Mouse (Mus musculus): ENCODE measurements around the gene Gzmc. TPM values are rescaled to one million over a fixed set of nuclear protein-coding genes. Genes with fewer than 3 reads are reported as not detected.
"Not testable (repeated sequence)": the region's sequence is repeated elsewhere in the genome, so short reads cannot be mapped to it uniquely, and the experiment has no call there.

The Gzmc gene
- polyA plus RNA-seq (2016; fragmentation: Nextera tagmentation; extraction: Ambion mirVana), result not detected in 2 replicates

DNA sequence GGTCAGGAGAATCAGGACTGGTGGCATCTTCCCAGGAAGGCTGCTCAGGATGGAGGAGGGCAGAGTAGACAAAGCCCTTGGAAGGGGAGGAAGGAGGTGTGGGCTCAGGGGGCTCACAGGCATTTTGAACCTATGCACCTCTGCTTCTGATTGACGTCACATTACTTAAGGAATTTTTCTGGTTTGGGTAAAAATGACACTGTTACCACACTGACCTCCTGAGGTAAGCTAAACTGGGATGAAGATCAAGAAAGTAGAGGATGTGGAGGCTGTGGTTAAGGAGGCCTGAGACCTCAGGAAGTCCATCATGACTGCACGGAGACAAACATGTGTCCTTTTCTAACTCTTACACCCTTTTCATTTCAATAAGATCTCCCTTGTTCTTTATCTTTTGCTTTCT lies at the start of gene Gzmc:
Gene Gzmc (minus strand): TSS at position 101 of the 400 bp plus-strand sequence.
- Histone ChIP-seq H3K9me3 (replicated peaks) (no peaks in the 10 kb centered on the region), H3K27ac (replicated peaks) (no peak within 1 kb of the TSS), H3K4me3 (no peak within 1 kb of the TSS), H3K4me1 (no peaks in the 10 kb centered on the region), H3K27me3 (ENCODE audit: low read depth, poor library complexity, severe bottlenecking) (no peaks in the 10 kb centered on the region), H3K36me3 (no peaks in the 10 kb centered on the region)
- DNase-seq (ENCODE audit: low spot score), result no peak
- WGBS, result 87% methylated on average over 2 of the region's 2 CpGs

DNA sequence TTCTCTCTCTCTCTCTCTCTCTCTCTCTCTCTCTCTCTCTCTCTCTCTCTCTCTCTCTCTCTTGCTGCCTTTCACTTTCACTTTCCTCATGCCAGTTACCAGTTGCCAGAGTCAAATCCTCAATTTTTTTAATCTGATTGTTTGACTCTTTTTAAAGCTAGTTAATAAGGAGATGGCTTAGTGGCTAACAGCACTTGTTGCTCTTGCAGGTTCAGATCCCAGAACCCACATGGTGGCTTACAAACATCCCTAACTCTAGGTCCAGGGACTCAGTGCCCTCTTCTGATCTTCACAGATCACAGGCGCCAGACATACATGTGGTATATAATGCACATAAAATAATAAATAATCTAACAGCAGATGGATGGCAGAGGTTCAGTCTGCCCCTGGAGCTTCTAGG lies 49.4 kb upstream of the Gzmc start:
- Histone ChIP-seq H3K27ac (replicated peaks) (no peak overlapping the region), H3K36me3 (no peaks in the 10 kb centered on the region), H3K27me3 (ENCODE audit: low read depth, poor library complexity, severe bottlenecking) (no peaks in the 10 kb centered on the region), H3K4me3 (no peak overlapping the region), H3K4me1 (0 out of 2 replicates have a peak, but pooled peaks cover 3% of the 10 kb centered on the region), H3K9me3 (replicated peaks) (no peaks in the 10 kb centered on the region)
- WGBS, result 72% methylated on average over 1 of the region's 1 CpGs
- DNase-seq (ENCODE audit: low spot score), result no peak

DNA sequence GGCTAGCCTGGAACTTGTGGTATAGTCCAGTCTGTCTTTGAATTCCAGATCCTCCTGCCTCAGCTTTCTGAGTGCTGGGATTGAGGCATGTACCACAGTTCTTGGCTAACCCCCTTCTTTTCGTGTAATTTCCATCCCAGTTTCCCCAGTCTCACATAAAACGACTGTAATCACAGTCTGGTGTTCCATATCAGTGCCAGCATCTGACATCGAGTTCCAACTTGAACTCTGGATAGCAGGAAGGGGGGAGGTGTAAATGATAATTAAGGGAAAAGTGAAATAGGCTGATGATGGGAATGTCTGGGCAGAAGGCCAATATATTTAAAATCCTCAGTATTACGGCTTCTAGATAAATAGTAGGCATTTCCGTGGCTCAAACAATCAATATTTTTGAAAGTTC lies 46.6 kb upstream of the Gzmc start:
- Histone ChIP-seq H3K36me3 (no peaks in the 10 kb centered on the region), H3K4me3 (no peak overlapping the region), H3K27me3 (ENCODE audit: low read depth, poor library complexity, severe bottlenecking) (no peaks in the 10 kb centered on the region), H3K4me1 (no peaks in the 10 kb centered on the region), H3K27ac (replicated peaks) (no peak overlapping the region), H3K9me3 (replicated peaks) (no peaks in the 10 kb centered on the region)
- no peak for DNase-seq (ENCODE audit: low spot score)
- WGBS, result 86% methylated on average over 5 of the region's 5 CpGs

DNA sequence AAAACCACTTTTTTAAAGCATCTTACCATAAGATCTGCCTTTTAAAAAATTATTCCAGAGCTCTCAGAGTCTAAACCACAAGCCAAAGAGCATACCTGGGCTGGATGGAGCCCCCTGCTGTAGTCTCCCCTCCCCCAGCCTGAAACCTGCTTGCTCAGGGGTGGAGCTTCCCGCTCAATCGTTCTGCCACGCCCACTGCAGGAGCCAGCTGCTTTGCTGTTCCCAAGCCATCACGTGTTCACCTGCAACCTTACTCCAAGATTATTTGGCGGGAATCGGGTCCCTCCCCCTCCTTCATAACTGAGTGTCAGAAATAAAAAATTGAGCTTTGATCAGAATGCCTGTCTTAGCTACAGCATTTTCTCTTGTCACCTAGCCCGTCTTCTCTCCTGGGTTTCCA lies 44.2 kb upstream of the Gzmc start:
- H3K27ac ChIP-seq (replicated peaks); H3K36me3 ChIP-seq; H3K4me1 ChIP-seq; H3K9me3 ChIP-seq (replicated peaks); H3K27me3 ChIP-seq (ENCODE audit: low read depth, poor library complexity, severe bottlenecking); H3K4me3 ChIP-seq; DNase-seq (ENCODE audit: low spot score): not testable (repeated sequence)
- WGBS, result 52% methylated on average over 7 of the region's 7 CpGs

DNA sequence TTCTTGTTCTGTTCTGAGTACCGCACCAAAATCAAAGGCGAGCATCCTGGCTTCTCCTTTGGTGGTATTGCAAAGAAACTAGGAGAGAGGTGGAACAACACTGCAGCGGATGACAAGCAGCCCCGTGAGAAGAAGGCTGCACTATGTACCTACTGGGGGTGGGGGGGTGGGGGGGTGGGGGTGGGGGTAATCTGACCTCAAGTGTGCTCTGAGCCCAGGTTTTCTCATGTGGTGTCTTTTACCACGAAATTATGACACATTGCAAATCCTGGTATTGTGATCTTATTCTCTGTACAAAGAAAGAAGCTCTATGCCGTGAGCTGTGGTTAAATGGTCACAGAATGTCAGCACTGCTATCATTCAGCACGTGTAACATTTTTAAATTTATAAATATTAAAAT lies 41.6 kb upstream of the Gzmc start:
- H3K4me1 ChIP-seq; DNase-seq (ENCODE audit: low spot score); H3K36me3 ChIP-seq; H3K27me3 ChIP-seq (ENCODE audit: low read depth, poor library complexity, severe bottlenecking); H3K9me3 ChIP-seq (replicated peaks); H3K27ac ChIP-seq (replicated peaks); H3K4me3 ChIP-seq: not testable (repeated sequence)
- WGBS, result 83% methylated on average over 7 of the region's 7 CpGs

- no peaks in the 10 kb centered on the region for H3K9me3 ChIP-seq (replicated peaks)
- no peaks in the 10 kb centered on the region for H3K27me3 ChIP-seq (ENCODE audit: low read depth, poor library complexity, severe bottlenecking)
- H3K4me1 ChIP-seq, result no peaks in the 10 kb centered on the region
- WGBS, result 91% methylated on average over 1 of the region's 1 CpGs
- no peaks in the 10 kb centered on the region for H3K36me3 ChIP-seq
- no peak for DNase-seq (ENCODE audit: low spot score)
- no peak overlapping the region for H3K4me3 ChIP-seq
- no peak overlapping the region for H3K27ac ChIP-seq (replicated peaks)
These were observed 31.7 kb upstream of the Gzmc start for GRCm38 (mm10) chr14:56266109-56266508.

DNA sequence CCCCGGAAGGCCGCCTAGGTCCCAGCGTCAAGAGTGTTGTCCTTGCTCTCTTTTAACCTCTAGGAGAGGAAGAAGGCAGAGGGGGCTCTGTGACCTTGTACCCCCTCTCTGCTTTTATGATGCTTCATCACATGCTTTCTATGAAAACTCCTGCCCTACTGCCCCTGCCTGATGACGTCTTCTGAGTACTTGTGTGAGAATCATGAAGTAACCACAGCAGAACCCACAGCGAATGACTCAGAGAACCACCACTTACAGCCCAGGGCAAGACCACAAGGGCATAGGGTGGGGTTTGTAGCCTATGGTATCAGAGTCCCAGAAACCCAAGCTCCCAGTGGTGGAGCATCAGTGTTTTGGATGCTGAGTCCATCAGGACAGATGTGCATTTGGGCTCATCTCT lies 27.7 kb upstream of the Gzmc start, which contains the start of gene Gzmb:
Gene Gzmb (minus strand): TSS at position 108 of the 400 bp plus-strand sequence.
- 85% methylated on average over 5 of the region's 5 CpGs for WGBS
- H3K9me3 ChIP-seq (replicated peaks), result no peaks in the 10 kb centered on the region
- H3K27ac ChIP-seq (replicated peaks), result no peak within 1 kb of the TSS
- no peak for DNase-seq (ENCODE audit: low spot score)
- H3K36me3 ChIP-seq, result no peaks in the 10 kb centered on the region
- no peaks in the 10 kb centered on the region for H3K27me3 ChIP-seq (ENCODE audit: low read depth, poor library complexity, severe bottlenecking)
- no peak within 1 kb of the TSS for H3K4me3 ChIP-seq
- H3K4me1 ChIP-seq, result no peaks in the 10 kb centered on the region

DNA sequence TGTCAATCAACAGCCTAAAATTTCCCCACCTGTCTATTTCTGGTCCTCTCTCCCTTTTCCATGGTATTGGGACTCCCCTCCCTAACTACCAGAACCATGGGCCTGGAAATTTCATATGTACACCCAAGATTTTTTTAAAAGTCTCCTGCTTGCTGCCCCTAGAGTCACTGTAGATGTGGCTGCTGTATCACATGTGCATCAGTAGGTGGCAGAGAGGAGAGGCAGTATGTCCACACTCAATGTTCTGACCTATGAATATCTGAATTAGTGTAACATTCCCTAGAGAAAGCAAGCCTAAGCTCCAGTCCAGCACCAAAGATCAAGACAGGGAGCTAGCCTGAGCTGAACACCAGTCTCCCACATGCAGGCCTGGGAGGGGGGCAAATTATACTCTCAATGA lies 6.0 kb upstream of the Gzmc start:
- Histone ChIP-seq H3K27ac (replicated peaks) (no peak overlapping the region), H3K4me3 (no peak overlapping the region), H3K36me3 (no peaks in the 10 kb centered on the region), H3K4me1 (no peaks in the 10 kb centered on the region), H3K27me3 (ENCODE audit: low read depth, poor library complexity, severe bottlenecking) (no peaks in the 10 kb centered on the region), H3K9me3 (replicated peaks) (no peaks in the 10 kb centered on the region)
- DNase-seq (ENCODE audit: low spot score), result no peak

- no peak for DNase-seq (ENCODE audit: low spot score)
- Histone ChIP-seq H3K4me3 (no peak within 1 kb of the TSS), H3K9me3 (replicated peaks) (no peaks in the 10 kb centered on the region), H3K27me3 (ENCODE audit: low read depth, poor library complexity, severe bottlenecking) (no peaks in the 10 kb centered on the region), H3K4me1 (no peaks in the 10 kb centered on the region), H3K36me3 (no peaks in the 10 kb centered on the region), H3K27ac (replicated peaks) (no peak within 1 kb of the TSS)
- 92% methylated on average over 4 of the region's 4 CpGs for WGBS
These were observed 23.1 kb downstream of the Gzmc start, which contains the start of gene Gzmf for GRCm38 (mm10) chr14:56211317-56211716. TSS of gene Gzmf (minus strand) at chr14:56211417.

- Histone ChIP-seq H3K4me1 (no peaks in the 10 kb centered on the region), H3K4me3 (no peak overlapping the region), H3K36me3 (no peaks in the 10 kb centered on the region), H3K9me3 (replicated peaks) (no peaks in the 10 kb centered on the region), H3K27ac (replicated peaks) (no peak overlapping the region), H3K27me3 (ENCODE audit: low read depth, poor library complexity, severe bottlenecking) (no peaks in the 10 kb centered on the region)
- WGBS, result 91% methylated on average over 1 of the region's 1 CpGs
- DNase-seq (ENCODE audit: low spot score), result no peak
These were observed 28.8 kb downstream of the Gzmc start for GRCm38 (mm10) chr14:56205613-56206012.

GRCm38 (mm10) chr14:56205021-56205420 lies 29.4 kb downstream of the Gzmc start:
- not testable (repeated sequence) for H3K27ac ChIP-seq (replicated peaks); H3K4me3 ChIP-seq; H3K4me1 ChIP-seq; H3K9me3 ChIP-seq (replicated peaks); H3K27me3 ChIP-seq (ENCODE audit: low read depth, poor library complexity, severe bottlenecking); H3K36me3 ChIP-seq
- DNase-seq (ENCODE audit: low spot score), result peak; percentile 52
- 37% methylated on average over 5 of the region's 5 CpGs for WGBS

- Histone ChIP-seq H3K4me3 (no peak overlapping the region), H3K27ac (replicated peaks) (no peak overlapping the region), H3K27me3 (ENCODE audit: low read depth, poor library complexity, severe bottlenecking) (no peaks in the 10 kb centered on the region), H3K4me1 (no peaks in the 10 kb centered on the region), H3K9me3 (replicated peaks) (no peaks in the 10 kb centered on the region), H3K36me3 (no peaks in the 10 kb centered on the region)
- peak; percentile 64 for DNase-seq (ENCODE audit: low spot score)
- WGBS, result 19% methylated on average over 2 of the region's 2 CpGs
These were observed 30.5 kb downstream of the Gzmc start for GRCm38 (mm10) chr14:56203975-56204374.

- Histone ChIP-seq H3K27me3 (ENCODE audit: low read depth, poor library complexity, severe bottlenecking) (no peaks in the 10 kb centered on the region), H3K36me3 (no peaks in the 10 kb centered on the region), H3K9me3 (replicated peaks) (no peaks in the 10 kb centered on the region), H3K4me1 (no peaks in the 10 kb centered on the region), H3K27ac (replicated peaks) (no peak overlapping the region), H3K4me3 (no peak overlapping the region)
- 61% methylated on average over 6 of the region's 6 CpGs for WGBS
- no peak for DNase-seq (ENCODE audit: low spot score)
These were observed 47.5 kb downstream of the Gzmc start for GRCm38 (mm10) chr14:56186946-56187345.

- WGBS, result 85% methylated on average over 5 of the region's 5 CpGs
- Histone ChIP-seq H3K4me3 (no peak overlapping the region), H3K9me3 (replicated peaks) (no peaks in the 10 kb centered on the region), H3K4me1 (no peaks in the 10 kb centered on the region), H3K27ac (replicated peaks) (no peak overlapping the region), H3K36me3 (no peaks in the 10 kb centered on the region), H3K27me3 (ENCODE audit: low read depth, poor library complexity, severe bottlenecking) (no peaks in the 10 kb centered on the region)
- DNase-seq (ENCODE audit: low spot score), result no peak
These were observed 47.9 kb downstream of the Gzmc start for GRCm38 (mm10) chr14:56186521-56186920.
